Mouse (Mus musculus): ENCODE results near the gene Tomm40.

GRCm38 (mm10) chr7:19717346-19717745 is 2.1 kb upstream of the Tomm40 start:
- TF ChIP-seq CTCF (IDR thresholded peaks at IDR 0.05; ENCODE audit: borderline replicate concordance, insufficient read depth, low read depth, low read length) (no peak), POLR2A (IDR thresholded peaks at IDR 0.05; ENCODE audit: borderline replicate concordance, insufficient read depth, low read length) (no peak)

Data from cerebellum, adult 2 months (tissue).